Mouse (Mus musculus): ENCODE results near the gene Lrrc46.

The Lrrc46 gene

DNA sequence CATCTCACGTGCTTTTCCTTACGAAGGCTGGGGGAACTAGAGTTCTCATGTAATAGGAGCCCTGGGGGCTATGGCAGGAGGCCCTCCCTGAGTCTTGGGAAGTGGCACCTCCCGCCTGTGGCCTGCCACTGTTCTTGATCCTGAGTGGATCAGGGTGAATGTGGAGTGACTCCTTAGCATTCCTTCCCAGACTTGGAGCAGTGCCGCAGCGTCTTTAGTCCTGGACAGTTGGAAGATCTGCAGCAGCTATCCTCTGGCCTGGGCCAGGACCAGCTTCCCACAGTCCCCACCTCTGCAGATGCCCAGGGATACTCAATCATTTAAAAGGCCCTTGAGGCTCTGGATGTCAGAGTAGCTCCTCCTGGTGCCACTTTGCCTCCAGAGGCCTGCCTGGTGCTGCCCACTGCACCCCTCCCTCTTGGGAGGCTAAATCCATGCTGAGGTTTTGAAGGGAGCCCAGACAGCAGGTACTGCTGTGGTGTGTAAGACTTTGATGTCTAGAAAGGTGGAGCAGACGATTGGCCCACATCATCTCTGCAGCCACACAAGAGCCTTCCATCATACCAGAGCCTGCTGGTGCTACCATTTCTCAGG, 8.4 kb upstream of the Lrrc46 start:
- no peak for DNase-seq

DNA sequence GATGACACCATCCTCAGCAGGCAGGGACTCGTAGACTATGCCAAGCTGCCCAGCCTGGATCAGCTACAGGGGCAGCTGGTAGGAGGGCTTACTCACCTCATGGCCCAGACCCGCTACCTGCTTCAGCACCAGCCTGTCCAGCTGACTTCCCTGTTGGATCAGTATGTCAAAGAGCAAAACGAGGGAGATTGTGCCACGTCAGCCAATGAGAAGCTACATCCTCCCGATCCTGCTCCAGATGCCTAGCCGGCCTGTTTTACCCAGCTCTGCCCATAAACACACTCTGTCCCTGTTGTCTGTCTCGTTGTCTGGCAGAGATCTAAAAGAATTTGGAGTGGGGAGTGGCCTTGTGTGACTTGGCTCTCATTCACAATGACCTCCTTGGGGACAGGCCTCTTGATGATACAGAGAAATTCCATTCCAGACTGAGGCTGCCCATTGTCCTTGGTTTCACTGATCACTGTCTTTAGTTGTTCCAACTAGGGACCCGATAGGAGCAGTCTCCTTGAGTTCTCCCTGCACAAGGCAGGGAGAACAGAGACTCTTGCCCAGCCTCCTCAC, 7.0 kb upstream of the Lrrc46 start:
- no peak for DNase-seq

DNA sequence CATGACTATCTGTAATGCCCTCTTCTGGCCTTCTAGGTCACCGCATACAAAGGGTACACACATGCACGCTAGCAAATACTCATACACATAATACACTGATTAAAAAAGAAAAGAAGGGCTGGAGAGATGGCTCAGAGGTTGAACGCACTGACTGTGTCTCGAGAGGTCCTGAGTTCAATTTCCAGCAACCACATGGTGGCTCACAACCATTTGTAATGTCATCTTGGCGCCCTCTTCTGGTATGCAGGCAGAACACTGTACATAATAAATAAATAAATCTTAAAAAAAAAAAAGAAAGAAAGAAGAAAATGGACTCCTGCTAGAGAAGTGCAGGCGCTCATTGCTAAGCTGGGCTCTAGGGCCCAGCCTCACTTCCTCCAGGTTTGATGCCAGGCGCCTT, 4.7 kb upstream of the Lrrc46 start:
- no peak for DNase-seq

DNA sequence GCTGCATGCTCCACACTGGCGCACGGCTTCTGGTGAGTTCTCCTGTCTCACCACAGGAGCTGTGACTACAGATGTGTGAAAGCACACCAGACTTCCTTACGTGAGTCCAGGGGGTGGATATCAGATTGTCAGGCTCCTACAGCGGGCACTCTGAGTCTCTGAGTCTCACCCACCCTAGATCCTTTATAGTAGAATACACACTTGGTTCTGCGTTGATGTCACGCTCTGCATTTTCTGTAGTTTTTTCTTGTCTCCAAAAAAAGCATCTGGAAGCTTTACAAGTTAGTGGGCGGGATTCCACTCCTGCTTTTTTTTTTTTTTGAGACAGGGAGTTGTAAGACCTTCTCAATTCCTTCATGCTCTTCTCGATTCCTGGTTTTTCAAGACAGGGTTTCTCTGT, 3.7 kb upstream of the Lrrc46 start:
- no peak for DNase-seq

DNA sequence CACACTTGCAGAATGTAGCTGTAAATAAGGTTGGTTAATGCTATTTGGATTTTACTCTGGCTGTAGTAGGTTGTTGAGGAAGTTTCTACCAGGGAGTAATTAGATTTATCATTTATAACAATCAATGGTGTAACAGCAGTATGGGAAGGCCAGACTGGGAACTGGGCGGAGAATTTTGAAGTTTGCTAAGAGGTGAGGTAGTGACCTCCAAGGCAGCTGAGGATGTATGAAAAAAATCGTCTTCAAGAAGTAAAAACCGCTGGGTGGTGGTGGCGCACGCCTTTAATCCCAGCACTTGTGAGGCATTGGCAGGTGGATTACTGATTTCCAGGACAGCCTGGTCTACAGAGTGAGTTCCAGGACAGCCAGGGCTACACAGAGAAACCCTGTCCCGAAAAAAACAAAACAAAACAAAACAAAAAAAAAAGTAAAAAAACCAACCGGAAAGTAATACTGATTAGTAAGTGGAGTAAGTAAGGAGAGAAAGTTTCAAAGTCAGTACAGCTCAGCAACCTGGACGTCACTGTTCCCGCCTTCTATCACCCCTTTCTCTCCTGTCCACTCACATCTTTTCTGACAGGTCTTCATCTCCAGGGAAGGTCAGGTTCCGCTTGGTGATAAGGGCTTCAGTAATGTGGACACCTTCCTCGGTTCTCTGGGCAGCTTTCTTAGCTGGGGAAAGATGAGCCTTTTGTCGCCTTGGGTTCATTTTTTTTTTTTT, 746 bp downstream of the Lrrc46 start:
- no peak for DNase-seq

DNA sequence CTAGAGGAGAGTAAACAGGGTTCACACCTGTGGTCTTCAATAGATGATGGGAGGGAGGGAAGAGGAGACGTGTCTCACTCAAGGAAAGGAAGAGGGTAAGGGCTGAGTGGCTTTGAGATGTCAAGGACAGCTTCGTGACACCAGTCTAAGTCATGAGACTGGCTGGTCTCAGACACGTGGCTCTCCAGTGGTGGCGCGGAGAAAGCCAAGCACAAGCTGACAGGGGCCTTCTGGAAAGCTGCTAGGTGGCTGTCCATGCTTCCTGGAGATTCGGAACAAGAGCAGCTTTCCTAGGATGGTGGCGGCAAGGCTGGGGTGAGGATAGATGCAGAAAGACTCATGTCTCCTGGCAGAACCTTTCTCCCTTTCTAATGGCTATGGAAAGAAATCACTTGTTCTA, 2.3 kb downstream of the Lrrc46 start:
- no peak for DNase-seq

DNA sequence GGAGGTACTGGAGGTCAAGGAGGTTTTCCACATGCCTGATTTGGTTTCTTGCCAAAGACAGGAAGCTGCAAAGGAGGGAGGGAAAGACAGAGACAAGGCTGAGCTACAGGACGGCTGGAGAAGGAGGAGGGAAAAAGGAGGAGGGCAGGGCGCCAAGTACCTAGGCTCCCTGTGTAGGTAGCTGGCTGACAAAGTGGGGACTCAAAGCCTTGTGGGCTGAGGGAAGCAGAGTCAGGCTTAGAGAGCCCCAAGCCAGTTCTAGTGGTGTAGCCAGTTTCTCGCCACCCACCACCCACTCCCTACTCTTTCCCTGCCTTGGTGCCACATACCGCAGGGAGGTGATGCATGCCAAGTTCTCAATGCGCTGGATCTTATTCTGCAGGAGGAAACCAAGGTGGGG, 5.1 kb downstream of the Lrrc46 start:
- peak; percentile 79 to 83 for DNase-seq

DNA sequence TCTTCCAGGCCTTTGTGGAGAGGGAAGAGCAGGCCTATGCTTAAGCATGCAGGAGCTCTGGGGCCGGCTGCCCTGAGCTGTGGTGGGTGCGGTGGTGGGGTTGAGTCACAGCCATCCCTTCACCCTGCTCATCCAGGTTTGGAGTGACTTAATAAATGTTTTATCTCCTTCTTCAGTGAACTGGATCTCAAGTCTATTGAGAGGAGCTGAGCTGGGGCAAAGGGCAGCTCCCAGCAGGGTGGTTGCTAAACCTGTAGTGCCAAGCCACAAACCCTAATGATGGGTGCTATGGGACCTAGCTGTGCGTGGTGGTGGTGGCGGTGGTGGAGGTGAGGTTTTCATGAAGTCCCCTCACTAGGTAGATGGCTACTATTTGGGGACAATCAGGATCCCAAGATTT, 7.4 kb downstream of the Lrrc46 start:
- no peak for DNase-seq

DNA sequence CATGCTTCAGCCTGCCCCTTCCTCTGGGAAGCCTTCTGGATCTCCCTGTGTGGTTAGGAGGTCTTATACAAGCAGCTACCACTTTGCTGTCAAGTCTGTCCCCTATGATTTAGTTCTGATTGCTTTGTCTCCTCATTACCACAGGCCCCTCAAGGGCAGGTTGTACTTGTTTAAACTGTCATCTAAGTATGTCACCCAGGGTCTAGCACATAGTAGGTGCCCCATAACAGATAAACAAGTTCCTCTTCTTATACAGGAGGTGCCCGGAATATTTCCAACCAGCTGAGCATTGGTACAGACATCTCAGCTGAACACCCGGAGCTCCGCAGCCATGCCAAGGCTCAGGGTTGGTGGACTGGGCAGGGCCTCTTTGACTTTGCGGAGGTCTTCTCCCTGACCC, 8.7 kb downstream of the Lrrc46 start:
- DNase-seq: no peak

DNA sequence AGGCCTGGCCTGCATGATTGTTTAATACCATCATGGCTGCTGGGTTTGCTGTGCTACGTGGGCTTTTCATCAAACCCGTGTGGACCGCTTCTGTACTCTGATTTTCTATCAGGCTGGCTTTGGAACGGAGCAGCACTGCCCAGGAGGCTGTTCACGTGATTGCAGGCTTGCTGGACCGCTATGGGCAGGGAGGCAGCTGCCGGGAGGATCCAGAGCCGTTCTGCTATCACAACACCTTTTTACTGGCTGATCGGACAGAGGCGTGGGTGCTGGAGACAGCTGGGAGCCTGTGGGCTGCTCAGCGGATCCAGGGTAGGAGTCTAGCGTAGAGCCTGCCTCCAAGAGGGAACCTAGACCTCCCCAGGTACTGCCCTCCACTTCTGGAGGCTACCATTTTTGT, 9.2 kb downstream of the Lrrc46 start:
- peak; percentile 48 to 80 for DNase-seq

DNA sequence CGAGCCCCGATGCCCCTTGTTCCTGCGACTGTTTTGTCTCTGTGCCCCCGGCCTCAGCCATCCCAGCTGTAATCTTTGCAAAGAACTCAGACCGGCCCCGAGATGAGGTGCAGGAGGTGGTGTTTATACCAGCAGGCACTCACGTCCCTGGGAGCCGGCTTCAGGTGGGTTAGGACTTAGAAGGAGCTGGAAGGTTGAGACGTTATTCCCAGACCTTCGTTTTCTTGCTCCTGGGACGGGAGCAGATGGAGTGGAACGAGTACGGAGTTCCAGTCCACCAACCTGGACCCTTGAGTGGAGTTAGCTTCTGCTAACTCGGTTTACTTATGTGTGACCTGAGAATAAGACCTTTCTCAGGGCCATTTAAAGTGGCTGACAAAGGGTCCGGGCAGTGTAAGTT, 10.8 kb downstream of the Lrrc46 start:
- DNase-seq: peak; percentile 41 to 68

DNA sequence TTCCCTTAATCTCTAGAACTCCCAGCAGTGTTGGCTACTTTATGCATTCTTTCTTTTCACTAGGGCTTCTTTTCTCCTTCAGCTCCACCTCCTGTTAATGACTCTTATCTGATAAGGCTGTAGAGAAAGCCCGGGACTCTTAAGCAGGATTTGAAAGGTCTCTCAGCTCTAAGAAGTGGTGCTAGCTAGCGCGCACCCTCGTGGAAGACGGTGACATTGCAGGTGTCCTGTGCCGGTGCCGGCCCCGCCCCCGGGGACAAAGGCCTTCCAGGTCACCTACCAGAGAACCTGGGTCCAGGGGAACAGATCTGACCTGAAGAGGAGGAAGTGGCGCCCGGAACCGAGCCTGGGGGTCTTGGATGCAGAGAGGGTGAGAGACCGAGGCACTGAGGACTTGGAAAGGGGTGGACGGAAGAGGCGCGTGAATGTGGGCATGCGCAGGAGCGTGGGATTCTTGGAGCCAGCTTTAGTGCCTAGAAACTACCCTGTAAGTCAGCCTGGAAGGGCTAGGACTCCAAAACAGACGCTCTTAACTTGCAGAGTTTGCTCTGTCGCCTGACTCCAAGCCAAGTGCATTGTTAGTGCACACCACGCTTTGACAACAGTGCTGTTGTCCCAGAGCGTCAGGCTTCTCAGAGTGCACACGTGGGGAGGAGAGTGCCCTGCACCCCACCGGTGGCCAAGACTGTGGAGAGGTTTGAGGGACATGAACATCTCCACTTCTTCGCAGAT, 11.4 kb downstream of the Lrrc46 start, which contains the start of gene Scrn2:
Gene Scrn2, plus strand, starts transcription at position 253 of the 732 bp plus-strand sequence.
- DNase-seq: peak; percentile 91

DNA sequence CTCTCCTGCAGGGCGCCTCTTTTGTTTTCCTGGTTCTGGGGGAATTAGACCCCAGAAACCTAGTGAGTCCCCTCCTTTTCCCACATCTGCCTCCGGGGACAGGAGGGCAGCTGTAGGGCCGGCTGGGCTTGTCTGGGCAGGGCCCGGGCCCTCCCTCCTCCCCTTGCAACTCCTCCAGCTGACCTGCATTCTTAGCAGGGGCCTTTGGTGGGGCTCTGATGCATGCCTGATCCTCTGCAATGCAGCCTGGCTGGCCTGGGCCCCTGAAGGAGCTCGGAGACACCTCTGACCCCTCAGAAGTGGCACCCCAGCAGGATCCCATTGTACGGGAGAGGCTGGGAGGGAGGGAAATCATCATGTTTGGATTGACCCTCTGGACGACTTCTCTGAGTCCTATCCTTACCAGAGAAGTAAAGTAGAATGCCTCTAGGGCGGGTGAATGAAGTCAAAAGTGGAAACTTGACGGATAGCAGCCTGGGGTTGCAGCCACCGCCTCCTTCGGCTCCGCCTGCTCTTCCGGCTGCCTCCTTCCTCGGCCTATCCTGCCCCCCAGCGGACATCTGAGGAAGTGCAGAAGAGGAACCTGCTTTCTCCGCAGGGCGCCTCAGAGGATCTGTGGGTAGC, 15.4 kb downstream of the Lrrc46 start:
- DNase-seq: peak; percentile 89 to 91

DNA sequence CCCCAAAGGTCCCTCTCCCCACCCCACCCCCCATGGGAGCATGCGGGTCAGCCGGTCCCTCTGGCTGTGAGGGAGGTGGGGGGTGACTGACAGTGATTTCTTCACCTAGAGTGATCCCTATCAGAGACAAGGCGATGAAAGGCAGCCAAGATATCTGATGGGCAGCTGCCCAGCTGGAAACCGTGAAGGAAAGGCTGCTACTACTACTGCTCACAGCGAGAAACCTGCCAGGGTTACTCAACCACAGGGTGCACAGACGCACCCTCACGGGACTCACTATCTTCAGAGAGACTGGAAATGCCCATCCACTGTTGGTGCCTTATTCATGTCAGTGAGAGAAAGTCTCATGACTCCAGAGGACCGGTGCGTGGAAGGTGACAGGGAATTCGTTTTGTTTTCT, 16.2 kb downstream of the Lrrc46 start:
- DNase-seq: no peak

DNA sequence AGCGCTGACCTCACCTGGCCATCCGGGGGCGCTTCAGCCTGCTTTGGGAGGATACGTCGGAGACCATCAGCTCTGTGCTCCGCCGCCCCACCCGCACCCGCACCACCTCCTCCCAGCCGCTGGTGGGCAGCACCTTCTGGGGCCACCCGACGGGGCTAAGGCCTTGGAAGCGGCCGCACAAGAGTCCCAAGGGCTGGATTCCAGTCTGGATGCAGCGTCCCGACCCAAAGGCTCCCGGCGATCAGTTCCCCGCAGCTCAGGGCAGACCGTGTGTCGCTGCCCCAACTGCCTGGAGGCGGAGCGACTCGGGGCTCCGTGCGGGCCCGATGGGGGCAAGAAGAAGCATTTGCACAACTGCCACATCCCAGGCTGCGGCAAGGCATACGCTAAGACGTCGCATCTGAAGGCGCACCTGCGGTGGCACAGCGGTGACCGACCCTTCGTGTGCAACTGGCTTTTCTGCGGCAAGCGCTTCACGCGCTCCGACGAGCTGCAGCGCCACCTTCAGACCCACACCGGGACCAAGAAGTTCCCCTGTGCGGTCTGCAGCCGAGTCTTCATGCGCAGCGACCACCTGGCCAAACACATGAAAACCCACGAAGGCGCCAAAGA, 19.2 kb downstream of the Lrrc46 start:
- peak; percentile 80 to 90 for DNase-seq

DNA sequence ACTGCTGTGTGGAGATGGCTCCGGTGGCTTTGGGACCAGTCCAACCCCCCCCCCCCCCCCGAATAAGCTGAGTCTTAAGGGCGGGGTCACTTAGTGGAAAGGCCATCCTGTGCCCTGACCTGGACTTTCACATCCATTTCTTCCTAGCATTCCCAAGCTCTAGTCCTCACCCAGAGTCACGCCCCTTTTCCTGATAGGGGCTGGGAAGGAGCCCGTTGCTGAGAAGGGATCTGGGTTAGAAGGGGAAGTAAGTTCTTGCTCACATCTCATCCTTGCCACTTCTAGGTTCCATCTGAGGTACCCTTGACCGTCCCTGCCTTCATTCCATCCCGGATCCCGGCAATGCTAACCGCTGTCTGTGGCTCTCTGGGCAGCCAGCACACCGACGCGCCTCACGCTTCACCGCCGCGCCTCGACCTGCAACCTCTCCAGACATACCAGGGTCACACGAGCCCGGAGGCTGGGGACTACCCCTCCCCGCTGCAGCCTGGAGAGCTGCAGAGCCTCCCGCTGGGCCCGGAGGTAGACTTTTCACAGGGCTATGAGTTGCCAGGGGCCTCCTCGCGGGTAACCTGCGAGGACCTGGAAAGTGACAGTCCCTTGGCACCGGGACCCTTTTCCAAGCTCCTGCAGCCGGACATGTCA, 20.0 kb downstream of the Lrrc46 start:
- no peak for DNase-seq

DNA sequence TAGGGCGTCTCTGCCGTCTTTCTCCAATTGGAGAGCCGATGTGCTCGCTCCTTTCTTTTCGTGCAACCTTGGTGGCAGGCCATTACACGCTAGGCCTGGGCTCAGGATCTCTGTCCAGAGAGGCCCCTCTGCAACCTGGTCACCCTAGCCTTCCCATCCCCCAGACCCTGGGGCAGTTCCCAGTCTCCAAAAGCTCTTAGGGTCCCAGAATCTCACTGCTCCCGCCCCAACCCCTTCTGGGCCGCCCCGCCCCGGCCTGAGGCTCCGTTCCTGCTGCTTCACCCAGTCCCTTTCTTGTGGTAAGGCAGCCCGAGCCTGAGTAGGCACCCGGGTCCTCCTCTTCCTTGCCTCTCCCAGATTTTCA, 21.9 kb downstream of the Lrrc46 start:
- no peak for DNase-seq

DNA sequence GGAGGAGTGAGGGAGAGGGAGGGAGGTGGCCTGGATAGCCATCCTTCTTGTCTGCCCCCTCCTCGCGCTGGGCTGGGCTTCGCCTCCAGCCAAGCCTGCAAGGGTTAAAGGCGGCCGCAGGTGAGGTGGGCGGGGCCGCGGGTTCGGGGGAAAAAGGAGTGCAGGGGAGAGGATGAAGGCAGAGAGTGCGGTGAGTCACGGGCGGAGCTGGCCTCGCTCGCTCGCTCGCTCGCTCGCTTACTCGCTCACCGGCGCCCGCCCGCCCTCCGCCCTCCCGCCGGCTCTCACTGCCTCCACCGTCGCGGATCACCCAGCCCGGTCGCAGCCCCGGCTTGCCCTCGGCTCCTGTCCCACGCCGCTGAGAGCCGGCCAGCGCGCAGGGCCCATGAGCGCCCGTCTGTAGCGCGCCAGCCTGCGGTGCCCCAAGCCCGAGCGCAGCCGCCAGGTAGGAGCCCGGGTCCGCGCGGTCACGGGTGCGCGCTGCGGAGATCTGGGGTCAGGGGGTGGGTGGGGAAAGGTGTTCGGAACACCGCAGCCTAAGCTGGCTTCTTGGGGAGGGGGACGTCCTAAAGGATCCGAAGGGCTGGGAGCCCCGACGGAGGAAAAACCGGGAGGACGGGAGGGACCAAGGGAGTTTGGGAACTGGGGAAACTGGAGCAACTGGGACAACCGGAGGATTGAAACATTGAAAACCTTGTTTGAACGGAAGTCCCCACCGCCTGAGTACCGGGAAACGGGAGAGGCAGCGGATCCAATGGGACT, 22.4 kb downstream of the Lrrc46 start:
- DNase-seq: no peak

DNA sequence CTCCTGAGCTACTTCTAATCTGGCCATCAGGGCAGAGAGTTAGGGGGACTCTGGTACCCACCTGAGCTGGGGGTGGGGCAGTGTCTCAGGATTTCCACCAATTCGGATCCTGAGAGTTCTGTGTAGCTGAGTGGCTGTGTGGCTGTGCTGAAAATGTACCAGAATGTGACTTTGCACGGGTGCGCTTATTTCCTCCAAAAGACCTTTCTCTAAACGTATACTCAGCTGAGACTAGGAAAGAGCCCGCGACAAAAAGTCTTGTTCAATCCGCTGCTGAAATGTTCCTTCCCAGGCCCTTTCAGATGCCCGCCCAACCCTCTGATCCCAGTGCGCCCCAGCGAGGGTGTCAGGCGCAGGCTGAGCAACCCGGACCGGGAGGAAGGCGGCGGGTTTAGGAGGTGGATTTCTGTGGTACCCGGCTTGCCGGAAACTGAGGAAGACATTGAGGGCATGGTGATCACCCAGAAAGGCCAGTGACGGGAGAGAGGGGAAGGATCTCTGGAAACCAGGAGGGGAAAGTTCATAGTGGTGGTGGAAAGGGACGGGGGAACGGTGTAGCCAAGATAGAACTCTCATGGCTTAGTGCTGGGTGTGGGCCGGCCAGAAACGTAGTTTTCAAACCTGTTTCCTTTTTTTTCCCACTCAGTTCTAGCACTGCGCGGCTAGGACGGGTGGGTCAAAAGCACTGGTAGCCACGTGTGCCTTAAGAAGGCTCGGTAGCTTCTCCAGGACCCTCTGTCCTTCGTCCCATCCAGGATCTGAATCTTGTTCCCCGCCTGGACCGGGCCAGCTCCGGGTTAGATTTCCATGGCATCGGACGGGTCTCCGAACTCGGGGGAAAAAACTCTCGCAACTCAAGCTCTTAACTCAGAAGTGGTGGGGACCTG, 23.3 kb downstream of the Lrrc46 start:
- no peak for DNase-seq

DNA sequence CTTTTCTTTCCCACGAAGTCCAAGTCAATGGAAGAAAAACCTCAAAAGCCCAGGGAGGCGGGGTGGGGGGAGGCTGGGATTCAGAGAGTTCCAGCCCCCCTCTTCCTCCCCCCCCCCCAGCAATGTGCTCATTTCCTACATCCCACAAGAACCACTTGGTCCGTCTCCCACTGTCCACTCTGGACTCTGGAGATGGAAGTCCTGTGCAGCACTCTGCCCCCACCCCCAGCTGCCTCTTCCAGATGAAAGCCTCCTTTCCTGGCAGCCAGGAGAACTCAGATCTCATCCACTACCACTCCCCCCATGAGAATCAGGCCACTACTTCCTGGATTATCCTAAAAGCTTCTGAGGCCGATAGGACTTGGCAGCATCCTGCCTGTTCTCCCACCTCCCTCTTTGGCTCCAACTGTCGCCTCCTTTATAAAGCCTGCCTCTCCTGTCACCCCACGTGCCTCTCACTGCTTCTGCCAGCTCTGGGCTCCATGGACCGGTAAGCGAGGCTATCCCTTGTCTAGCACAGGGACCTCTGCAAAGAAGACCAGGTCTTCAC, 28.0 kb downstream of the Lrrc46 start, which contains the start of gene Sp6:
Gene Sp6, plus strand, starts transcription at position 274 of the 550 bp plus-strand sequence.
- DNase-seq: no peak
